Mouse (Mus musculus) lung, adult 2 months (tissue): Measurements from ENCODE around the gene Sirt1. TPM values are rescaled to one million over a fixed set of nuclear protein-coding genes. Genes with fewer than 3 reads are reported as not detected.

Experiments
- DNase-seq: peaks from one replicate; pipeline ENCODE4 v3.0.0; 2022
- H3K4me1 ChIP-seq: fragments of 200-500 bp; 2 replicates; pipeline ENCODE4 v1.6.1; 2011; ENCODE audit warnings: low read length; ENCODE audit not compliant: control insufficient read depth, insufficient read depth
- H3K4me3 ChIP-seq: fragments of 200-500 bp; replicated peaks from 2 replicates; pipeline ENCODE3; 2011; ENCODE audit warnings: low read depth, mild to moderate bottlenecking, control low read depth, low read length; ENCODE audit errors: extremely low read depth
- CTCF ChIP-seq: fragments of 200-500 bp; IDR thresholded peaks from 2 replicates; pipeline ENCODE4 v1.5.1; 2011; ENCODE audit warnings: mild to moderate bottlenecking, low read length, control low read depth; ENCODE audit not compliant: insufficient read depth
- POLR2A ChIP-seq: fragments of 200-500 bp; IDR thresholded peaks from 2 replicates; pipeline ENCODE4 v1.6.1; 2011; ENCODE audit warnings: low read depth, mild to moderate bottlenecking, control low read depth, low read length, borderline replicate concordance; ENCODE audit errors: extremely low read depth
- WGBS: fragments of 180-500 bp; shearing (Covaris S2); methylation state at CpG from one replicate; pipeline ENCODE4 v1.1.7; 2018; 5-methylcytosine and 5-hydroxymethylcytosine counted together
- polyA plus RNA-seq: library from polyadenylated mRNA; depleted of rRNA; stranded (reverse); fragments of >200 nt; gene quantifications from 2 replicates; pipeline ENCODE4 v1.2.3, GENCODE M21; 2012; rRNA removed

The Sirt1 gene
- polyA plus RNA-seq, 1 experiment, result 4.8 TPM

GRCm38 (mm10) chr10:63282417-63282816 is 99.1 kb downstream of the Sirt1 start:
- 89% methylated on average over 4 of the region's 4 CpGs for WGBS
- H3K4me1 ChIP-seq, result no peaks in the 10 kb centered on the region
- TF ChIP-seq POLR2A, result no peak
- no peak for TF ChIP-seq CTCF
- H3K4me3 ChIP-seq, result no peak overlapping the region
- no peak for DNase-seq

- 91% methylated on average over 3 of the region's 3 CpGs for WGBS
- no peak for DNase-seq
- H3K4me1 ChIP-seq, result no peaks in the 10 kb centered on the region
Observed at GRCm38 (mm10) chr10:63279851-63280250, 101.7 kb downstream of the Sirt1 start.

GRCm38 (mm10) chr10:63277010-63277409 is 104.5 kb downstream of the Sirt1 start:
- WGBS, result 92% methylated on average over 3 of the region's 3 CpGs
- DNase-seq, result no peak
- TF ChIP-seq CTCF (no peak), POLR2A (no peak)

More at GRCm38 (mm10) chr10:63279851-63280250, 101.7 kb downstream of the Sirt1 start:
- H3K4me3 ChIP-seq, result no peak overlapping the region
- TF ChIP-seq CTCF (no peak), POLR2A (no peak)

GRCm38 (mm10) chr10:63272868-63273267 is 108.6 kb downstream of the Sirt1 start:
- 88% methylated on average over 5 of the region's 5 CpGs for WGBS
- Histone ChIP-seq H3K4me3 (no peak overlapping the region), H3K4me1 (no peaks in the 10 kb centered on the region)
- TF ChIP-seq CTCF, result no peak
- TF ChIP-seq POLR2A, result no peak
- no peak for DNase-seq

More at GRCm38 (mm10) chr10:63277010-63277409, 104.5 kb downstream of the Sirt1 start:
- H3K4me1 ChIP-seq, result no peaks in the 10 kb centered on the region
- no peak overlapping the region for H3K4me3 ChIP-seq

- DNase-seq, result no peak
- TF ChIP-seq CTCF (no peak), POLR2A (no peak)
- Histone ChIP-seq H3K4me1 (no peaks in the 10 kb centered on the region), H3K4me3 (no peak overlapping the region)
Observed at GRCm38 (mm10) chr10:63272401-63272800, 109.1 kb downstream of the Sirt1 start.

Other genes with a start within 250 kb of the Sirt1 start
- 0.63 and 2.6 TPM in 2 replicates for gene Mypn, start 177.8 kb downstream of the Sirt1 start, polyA plus RNA-seq
- gene Herc4, start 137.9 kb downstream of the Sirt1 start, polyA plus RNA-seq, result 11.3 and 16.6 TPM in 2 replicates
- 1.7 and 2.8 TPM in 2 replicates for gene Dnajc12, start 739 bp upstream of the Sirt1 start, polyA plus RNA-seq
- gene Gm7075, start 40.1 kb upstream of the Sirt1 start, polyA plus RNA-seq, result not detected in 2 replicates
- gene Ctnna3, start 48.4 kb upstream of the Sirt1 start, polyA plus RNA-seq, result 0.12 and 0.33 TPM in 2 replicates